Mouse (Mus musculus): ENCODE results near the gene Kdm2a.

DNA sequence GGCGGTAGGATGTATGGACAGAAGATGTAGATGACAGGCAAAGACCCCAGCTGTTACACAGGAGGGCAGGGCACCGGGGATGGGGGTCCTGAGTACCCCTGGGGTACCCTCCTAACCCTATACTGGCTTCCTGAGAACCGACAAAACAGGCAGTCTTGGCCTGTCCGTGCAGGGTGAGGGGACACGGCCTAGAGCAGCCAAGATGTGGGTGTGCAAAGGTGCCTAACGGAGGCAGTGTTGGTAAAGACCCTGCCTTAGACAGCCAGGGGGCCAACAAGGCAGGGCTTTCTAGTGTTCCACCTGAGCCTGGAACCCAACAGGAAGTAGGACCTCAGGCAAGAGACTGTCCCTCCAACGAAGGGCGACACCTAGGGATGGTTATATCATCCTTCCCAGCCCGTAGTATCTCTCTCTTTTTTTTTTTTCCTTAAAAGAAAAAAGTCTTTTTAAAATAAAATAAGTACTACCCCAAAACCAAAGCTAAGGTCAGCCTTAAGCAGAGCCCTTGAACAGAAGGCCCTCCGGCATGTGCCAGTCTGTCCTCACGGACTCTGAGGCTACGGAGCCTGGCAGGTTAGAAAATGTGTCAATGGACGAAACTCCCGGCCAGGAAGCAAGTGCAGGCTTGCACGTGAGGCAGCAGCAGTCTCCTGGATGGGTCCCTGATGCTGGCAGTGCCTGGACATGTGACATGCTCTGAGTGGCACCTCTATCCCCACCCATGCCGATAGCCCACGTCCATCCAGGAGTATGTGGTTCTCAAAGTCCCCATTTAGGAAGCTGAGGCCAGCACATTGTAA, 99.6 kb downstream of the Kdm2a start:
- TF ChIP-seq POLR2A (IDR thresholded peaks at IDR 0.05; ENCODE audit: insufficient read depth, low read depth, low read length) (no peak), CTCF (IDR thresholded peaks at IDR 0.05; ENCODE audit: insufficient read depth, low read depth, low read length) (no peak)

All from olfactory bulb, adult 2 months (tissue).